Mouse (Mus musculus) adrenal gland, adult 2 months (tissue): ENCODE data around the gene Ift20. TPM values are rescaled to one million over a fixed set of nuclear protein-coding genes. Genes with fewer than 3 reads are reported as not detected.
"Not testable (repeated sequence)": the region's sequence is repeated elsewhere in the genome, so short reads cannot be mapped to it uniquely, and the experiment has no call there.

ENCODE experiments used
- DNase-seq: peaks from one replicate; pipeline ENCODE4 v3.0.0; 2021
- polyA plus RNA-seq: library from polyadenylated mRNA; depleted of rRNA; stranded (reverse); fragments of >200 nt; gene quantifications from 2 replicates; pipeline ENCODE4 v1.2.3, GENCODE M21; 2012
- total RNA-seq, 2 experiments: library from RNA; stranded (reverse); gene quantifications; 2 replicates each; pipeline ENCODE4 v1.2.3; 2021

Ift20 gene
- total and polyA plus RNA-seq, 3 experiments: 81.7 to 115 (median 109) TPM

- DNase-seq: peak; percentile 37
Measured at GRCm38 (mm10) chr11:78522481-78522997, 13.6 kb upstream of the Ift20 start.

DNA sequence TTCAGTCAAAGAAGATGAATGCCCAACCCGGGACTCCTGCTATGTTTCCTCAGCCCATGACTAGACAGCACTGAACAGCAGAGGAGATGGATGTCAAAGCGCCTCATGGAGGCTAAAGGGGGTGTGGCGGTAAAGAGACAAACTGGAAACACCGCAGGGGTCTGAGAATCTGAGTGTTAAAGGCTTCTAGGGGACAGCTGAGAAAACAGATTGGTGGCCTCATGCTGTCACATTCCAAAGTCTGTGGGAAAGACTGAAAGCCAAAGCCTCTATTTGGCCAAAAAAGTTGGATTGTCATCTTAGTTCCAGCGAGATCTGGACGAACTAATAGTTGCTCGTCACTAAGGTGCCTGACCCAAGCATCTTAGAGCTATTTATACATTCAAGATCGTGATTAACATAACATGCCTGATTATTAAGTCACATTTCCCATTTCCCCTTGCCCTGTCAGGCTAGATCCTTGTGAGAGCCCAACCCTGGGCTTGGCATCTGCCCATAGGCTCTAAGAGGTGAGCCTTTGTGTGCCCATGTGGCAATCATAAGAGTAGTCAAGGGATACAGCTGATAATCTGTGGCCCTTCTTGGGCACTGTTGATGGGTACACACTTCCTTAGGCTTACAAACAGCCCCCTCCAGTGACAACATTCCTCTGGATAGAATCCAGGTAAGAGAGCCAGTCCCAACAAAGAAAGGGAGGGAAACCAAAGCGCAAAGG, 12.8 kb upstream of the Ift20 start:
- DNase-seq: no peak

DNA sequence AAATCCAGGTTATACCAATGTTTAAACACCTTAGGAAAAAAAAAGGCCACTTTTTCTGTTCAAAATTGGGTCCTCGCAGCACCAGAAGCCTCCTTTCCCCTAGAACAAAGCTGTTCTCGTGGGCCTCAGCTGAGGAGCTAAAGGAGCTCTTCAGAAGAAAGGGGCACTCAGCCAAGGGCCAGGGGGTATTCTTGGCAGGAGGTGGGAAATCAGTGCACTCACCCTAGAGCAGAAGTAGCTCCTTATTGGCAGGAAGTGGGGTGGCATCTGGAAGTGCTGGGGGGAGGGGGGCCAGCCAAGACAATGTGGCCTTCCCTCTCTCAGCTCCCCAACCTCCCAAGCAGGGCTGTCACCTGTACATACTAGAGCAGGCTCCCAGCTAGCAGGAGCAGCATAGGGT, 11.3 kb upstream of the Ift20 start:
- DNase-seq: no peak

DNA sequence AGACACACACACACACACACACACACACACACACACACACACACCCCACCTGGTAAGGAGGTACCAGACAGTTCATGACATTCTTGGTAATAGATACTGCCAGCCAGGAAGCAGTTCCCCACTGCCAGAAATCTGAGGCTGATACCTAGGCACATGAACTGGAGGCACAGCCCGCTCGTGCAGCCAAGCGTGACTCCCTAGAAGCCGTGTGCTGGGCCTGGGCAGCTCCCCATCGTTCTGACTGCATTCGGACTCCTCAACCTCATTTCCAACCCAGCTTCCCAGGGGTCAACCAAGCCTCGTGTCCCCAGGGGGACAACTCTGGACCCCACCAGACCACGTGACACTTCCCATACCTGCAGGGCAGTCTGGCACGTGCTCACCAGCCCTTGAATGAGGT, 7.4 kb upstream of the Ift20 start:
- no peak for DNase-seq

DNA sequence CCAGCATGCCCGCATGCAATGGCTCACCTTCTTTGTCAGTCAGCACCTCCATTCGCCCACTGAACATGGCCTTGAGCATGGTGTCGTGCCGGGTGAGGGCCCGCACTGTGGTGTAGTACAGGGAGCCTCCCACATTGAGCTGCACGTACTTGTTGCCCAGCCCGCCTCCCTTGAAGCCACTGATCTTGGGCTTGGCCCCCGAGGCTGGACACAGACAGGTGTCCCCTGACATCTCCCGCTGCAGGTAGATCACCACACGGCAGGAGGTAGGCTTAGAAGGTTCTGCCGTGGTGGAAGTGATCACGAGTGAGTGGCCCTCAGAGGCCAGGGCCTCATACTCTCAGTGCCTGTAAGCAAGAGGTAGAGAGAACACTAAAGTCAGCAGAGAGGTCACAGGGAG, 6.2 kb upstream of the Ift20 start:
- DNase-seq: no peak

GRCm38 (mm10) chr11:78531046-78531445, 5.1 kb upstream of the Ift20 start:
- DNase-seq: peak; percentile 57

DNA sequence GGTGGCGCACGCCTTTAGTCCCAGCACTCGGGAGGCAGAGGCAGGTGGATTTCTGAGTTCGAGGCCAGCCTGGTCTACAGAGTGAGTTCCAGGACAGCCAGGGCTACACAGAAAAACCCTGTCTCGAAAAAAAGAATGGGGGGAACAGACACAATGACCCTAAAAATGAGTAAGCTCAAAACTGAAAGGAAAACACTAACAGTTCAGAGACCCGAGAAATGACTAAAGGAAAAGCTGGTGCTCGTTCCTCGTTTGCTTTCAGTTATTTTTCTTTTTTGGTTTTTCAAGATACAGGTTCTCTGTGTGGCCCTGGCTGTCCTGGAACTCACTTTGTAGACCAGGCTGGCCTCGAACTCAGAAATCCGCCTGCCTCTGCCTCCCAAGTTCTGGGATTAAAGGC, 4.6 kb upstream of the Ift20 start:
- DNase-seq: not testable (repeated sequence)

DNA sequence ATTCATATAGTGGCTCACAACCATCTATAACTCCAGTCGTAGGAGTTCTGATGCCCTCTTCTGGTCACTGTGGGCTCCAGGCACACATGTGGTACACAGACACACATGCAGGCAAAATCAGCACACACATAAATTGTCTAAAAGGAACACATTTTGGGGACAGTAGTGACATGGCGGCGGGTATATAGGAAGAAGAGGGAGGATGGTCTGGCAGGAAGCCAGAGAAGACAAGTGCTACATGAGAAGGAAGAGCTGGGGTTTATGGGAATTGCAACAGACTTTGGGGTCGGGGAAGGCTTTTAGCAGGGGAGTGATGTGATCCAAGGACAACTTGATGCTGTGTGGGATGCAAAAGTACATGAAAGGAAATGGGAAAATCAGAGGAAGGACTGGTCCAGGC, 1.6 kb upstream of the Ift20 start:
- DNase-seq: no peak

DNA sequence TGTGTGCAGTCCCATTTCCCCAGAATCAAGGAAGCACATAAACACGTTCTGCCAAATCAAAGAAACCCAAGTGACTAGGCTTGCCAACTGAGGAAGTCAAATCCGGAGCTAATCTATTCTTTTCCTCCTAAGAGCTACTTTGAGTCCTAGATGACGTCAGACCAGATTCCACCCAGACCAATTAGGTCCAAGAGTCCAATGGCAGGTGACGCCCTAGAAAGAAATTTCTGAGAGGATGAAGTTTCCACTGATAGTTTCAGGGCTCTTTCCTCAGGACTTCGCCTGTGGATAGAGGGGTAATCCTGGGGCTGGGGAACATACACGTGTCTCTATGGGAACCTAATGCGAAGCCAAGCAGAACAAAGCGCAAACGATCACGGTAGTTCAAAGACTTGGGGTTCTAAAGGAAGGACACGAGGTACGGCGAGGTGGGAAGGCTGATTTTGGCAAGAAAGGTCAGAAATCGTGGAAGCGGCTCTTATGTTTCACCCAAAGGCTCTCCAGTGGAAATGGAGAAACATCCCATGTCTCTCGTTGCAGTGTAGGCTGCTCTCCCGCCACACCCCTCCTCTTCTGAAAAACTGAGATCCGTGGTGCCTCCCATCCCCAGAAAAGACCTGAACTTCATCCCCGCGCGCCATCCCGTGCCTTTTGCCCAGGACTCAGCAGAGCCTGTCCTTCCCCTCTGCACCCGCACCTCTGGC, 633 bp upstream of the Ift20 start:
- peak; percentile 57 for DNase-seq

GRCm38 (mm10) chr11:78536690-78537084, 526 bp downstream of the Ift20 start:
- no peak for DNase-seq

GRCm38 (mm10) chr11:78540358-78540757, 4.2 kb downstream of the Ift20 start:
- DNase-seq: no peak

DNA sequence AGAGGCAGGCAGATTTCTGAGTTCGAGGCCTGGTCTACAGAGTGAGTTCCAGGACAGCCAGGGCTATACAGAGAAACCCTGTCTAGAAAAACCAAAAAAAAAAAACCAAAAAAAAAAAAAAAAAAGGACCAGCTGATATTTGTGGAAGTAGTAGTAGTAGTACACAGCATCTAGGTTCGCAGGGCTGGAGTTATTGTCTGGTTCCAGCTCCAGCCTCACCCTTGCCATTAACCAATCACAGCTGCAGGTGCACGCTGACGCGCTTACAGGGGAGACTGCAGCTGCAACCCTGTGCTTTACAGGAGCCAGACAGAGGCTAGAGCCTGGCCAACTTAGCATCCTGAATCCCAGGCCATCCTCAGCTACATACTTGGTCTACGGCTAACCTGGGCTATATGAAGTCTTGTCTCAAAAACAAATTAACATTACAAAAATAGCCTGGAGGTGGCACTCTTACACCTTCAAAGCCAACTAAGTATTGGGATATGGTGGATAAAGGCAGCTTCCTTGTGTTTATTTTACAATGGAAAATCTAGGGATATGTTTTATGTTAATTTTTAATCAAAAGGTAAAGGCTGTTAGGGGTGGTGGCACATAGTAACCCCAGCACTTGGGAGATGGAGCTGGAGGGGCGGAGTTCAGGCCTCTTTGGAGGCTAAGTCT, 8.4 kb downstream of the Ift20 start:
- DNase-seq: no peak

- no peak for DNase-seq
Measured at GRCm38 (mm10) chr11:78545181-78545580, 9.0 kb downstream of the Ift20 start.

- no peak for DNase-seq
Measured at GRCm38 (mm10) chr11:78547718-78548460, 11.7 kb downstream of the Ift20 start.

DNA sequence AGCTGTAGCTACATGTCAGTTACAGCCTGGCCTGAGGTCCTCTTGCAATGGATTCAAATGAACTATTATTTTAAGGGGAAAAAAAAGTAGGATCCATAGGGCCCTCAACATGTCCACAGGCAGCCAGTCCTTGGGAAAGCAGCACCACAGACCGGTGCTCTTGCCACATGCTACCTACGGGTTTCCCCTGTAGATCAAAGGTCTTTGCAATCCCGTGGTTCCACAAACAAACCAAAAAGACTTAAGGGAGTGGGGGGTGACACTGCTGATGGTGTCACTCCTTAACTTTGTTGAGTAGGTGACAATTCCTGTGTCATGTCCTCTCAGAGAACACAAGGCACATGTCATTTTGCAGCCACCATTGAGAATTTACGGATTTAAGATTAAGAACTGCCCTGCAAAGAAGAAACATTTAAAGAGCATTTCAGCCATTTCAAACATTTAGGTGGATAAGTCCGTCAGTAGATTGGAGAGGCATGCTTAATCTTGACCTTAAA, 13.4 kb downstream of the Ift20 start:
- no peak for DNase-seq

GRCm38 (mm10) chr11:78550168-78551058, 14.3 kb downstream of the Ift20 start, which contains the start of gene Tmem97:
Gene Tmem97, minus strand, starts transcription at chr11:78550777.
- DNase-seq: peak; percentile 97

GRCm38 (mm10) chr11:78551059-78551398, 14.9 kb downstream of the Ift20 start:
- no peak for DNase-seq

DNA sequence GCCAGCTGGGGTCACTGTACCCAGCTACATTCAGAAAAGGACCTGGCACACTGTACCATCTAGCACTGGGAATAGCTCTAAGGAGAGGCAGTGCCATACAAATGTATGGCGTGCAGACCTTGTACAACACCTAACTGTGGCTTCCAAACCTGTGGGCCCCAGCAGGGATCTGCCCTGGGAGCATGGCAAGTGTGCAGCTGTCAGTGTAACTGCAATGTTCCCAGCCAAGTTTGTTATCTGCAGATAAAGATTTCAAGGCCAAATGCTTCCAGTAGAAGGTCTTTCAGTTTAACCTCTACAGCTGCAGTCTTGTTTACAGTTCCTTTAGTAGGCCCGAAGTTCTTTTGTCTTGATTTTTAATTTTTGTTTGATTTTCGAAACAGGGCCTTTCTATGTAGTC, 19.5 kb downstream of the Ift20 start:
- DNase-seq: peak; percentile 61

GRCm38 (mm10) chr11:78556070-78556469, 19.9 kb downstream of the Ift20 start:
- DNase-seq: no peak

GRCm38 (mm10) chr11:78557241-78557640, 21.1 kb downstream of the Ift20 start:
- DNase-seq: no peak

DNA sequence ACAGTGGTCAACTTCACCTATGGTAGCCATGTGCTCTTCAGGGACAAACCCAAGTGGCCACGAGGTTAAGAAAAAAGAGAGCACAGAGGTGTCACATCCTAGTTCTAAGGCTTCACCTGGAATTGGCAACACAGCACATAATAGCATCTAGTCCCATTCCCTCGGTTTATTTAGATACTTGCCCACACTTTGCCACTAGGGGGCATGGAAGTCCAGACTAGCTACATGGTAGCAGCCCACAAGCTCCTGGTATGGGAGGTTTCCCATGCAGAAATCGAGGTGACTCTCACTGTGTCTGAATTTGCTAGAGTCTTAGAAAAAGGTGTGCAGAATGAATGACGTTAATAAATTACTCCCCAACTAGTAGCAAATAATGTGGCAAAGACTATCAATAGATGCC, 24.3 kb downstream of the Ift20 start:
- peak; percentile 75 for DNase-seq
